Mouse (Mus musculus) megakaryocyte, embryonic 14.5 days (primary cell): ENCODE results near the gene Mphosph8.

Experiments
- FLI1 ChIP-seq: IDR thresholded peaks from 2 replicates; pipeline ENCODE4 v1.6.1; 2012; ENCODE audit warnings: low read length, inconsistent platforms, mixed read lengths
- GATA1 ChIP-seq: IDR thresholded peaks from 3 replicates; pipeline ENCODE4 v1.6.1; 2012; ENCODE audit warnings: mixed read lengths, low read length, inconsistent platforms, borderline replicate concordance

GRCm38 (mm10) chr14:56631109-56631508, 36.9 kb upstream of the Mphosph8 start:
- TF ChIP-seq GATA1 (no peak), FLI1 (no peak)
